Mouse (Mus musculus): ENCODE data around the gene Alg11. TPM values are rescaled to one million over a fixed set of nuclear protein-coding genes. Genes with fewer than 3 reads are reported as not detected.

Gene Alg11
- total RNA-seq (2021) = 10 to 100 TPM; 12.0 to 14.3 TPM
- long read RNA-seq, experiment 1, full-length matches to known transcripts = 5 of 7 reads
- long read RNA-seq, experiment 1, partial matches to known transcripts = 1 of 7 reads
- long read RNA-seq, experiment 1, other reads (novel, unspliced or antisense) = 1 of 7 reads
- long read RNA-seq, experiment 2, partial matches to known transcripts = 1 of 6 reads
- long read RNA-seq, experiment 2, other reads (novel, unspliced or antisense) = 5 of 6 reads

DNA sequence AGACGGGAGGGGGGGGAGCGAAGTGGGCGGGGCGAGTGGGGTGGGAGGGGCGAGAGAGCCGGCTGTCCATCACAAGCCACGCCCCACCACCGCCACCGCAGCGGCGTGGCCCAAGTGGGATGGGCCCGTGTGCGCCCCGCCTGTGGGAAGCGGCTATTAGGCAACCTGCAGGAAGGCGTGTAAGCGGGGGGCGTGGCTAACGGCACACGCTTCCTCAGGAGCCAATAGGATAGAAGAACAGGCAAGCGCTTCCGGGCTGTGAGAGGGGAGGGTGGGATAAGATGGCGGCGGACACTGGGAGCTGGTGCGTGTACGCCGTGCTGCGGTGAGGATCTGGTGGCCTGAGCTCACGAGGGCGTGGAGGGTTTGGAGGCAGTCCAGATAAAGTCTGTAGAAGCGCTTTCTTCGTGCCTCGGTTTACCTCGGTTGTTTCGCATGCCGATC, at the start of gene Alg11:
Gene Alg11 (plus strand): TSS at position 276 of the 444 bp plus-strand sequence.
- DNase-seq (ENCODE audit: low spot score in 2 of 2) = peak; percentile 85 to 95

DNA sequence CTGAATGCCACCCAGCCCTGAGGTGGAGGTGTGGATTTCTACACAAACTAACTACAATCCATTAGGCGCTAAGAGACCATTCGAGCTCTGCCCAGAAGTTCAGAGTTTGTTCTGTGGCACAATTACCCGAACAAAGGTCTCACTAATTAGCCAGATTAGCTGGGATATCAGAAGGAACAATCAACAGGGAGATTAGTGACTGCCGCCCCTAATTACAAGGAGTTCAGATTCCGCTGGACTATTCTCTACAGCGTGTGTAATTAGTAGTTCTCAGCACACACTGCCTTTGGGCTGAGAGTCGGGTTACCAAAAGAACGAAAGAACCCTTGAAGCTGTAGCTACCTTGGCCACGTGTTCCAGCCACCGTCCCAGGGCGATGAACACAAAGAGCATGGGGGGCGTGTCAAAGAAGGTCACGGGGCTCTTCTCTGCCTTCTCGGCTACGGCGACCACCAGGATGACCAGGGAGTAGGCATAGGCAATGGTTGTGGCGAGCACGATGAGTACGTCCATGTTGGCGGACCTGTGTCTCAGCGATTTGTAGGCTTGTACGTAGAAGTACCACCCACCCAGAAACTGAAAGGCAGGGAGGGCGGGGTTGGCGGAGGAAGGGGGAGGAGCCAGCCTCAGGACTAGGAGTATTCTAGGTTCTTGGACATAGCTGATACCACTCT, 47.4 kb upstream of the Alg11 start:
- no peak for DNase-seq (ENCODE audit: low spot score in 2 of 2)

DNA sequence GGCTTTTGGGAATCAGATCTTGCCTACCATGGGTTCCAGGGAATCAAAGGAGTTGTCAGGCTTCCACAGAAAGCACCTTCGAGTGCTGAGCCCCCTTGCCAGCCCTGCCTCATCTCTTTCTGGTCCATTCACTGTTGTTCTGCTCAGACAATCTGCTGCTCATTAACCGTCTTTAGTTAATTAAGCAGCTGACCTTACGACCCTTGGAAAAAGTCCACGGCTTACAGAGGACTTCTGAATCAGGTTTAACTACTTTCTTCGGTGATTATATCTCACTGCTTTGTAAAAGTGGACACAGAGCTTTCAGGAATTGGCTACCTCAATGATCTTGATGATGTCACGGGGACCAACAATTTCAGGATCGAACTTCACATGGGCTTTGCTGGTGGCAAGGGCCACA, 42.8 kb upstream of the Alg11 start:
- DNase-seq (ENCODE audit: low spot score in 2 of 2) = no peak

DNA sequence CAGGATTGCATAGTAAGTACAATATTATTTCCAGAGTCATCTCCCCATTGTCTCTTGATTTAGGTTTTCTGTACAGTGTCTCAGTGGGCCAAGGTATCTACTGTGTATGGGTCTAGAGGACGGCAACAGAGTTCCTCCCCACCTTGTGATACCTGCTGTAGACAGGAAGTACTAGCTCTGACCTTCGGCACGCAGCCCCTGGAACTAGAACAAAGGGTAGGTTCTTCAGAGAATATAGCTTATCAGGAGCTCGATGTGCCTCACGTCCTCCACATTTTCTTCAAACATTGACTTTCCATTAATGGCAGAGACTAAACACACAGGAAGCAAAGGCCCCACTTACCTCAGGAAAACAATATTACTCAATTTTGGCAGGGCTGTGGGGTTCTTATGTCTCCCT, 41.0 kb upstream of the Alg11 start:
- no peak for DNase-seq (ENCODE audit: low spot score in 2 of 2)

DNA sequence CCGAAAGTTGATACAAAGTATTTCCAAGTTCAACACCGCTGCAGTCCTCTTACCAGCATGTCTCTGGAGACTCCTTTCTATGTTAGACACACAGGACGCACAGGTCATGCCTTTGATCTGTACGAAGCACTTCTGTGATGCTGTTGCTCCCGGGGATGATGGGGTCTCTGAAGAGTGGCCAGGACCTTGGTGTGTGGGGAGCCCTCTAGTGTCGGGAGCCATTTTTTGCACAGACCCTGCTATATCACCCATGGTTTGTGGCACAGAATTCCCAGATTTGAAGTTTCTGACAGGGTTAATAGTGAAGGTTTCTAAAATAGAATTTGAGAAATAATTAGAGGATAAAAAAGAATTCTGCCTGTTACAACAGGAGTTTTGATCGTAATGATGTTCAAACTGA, 38.3 kb upstream of the Alg11 start:
- DNase-seq (ENCODE audit: low spot score in 2 of 2) = no peak

DNA sequence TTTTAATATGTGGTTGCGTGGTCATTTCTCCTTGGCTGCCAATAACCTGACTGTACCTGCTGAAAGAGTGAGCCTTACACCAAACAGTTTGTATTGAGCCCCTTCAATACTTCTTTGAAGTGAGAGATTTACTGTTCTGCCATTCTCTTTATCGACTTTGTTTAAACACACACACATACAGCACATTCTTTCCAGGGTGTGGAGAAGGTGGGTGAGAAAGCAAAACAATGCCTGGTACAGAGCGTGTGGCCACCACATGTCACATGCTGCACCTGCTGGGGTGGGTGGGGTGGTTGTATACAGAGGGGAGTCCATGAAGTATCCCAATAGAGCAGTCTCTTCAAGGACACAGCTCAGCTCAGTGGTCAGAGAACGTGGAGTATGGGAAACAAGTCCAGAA, 35.3 kb upstream of the Alg11 start:
- DNase-seq (ENCODE audit: low spot score in 2 of 2) = no peak

DNA sequence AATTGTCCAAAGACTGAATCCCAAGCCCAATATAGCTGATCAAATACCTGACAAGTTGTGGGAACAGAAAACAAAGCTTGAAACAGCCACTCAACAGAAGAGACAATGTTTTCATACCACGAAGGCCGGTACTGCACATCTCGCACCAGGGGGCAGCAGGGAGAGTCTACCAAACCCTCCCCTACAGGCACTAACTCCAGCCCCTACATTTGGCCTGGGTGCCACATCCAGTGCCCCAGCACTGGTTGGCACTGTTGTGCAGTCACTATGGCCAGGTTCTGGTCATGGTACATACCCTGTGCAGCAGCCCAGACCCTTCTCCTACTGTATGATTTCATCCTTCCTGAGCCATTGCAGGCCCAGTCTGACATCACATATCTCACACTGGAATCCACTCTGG, 31.5 kb upstream of the Alg11 start:
- DNase-seq (ENCODE audit: low spot score in 2 of 2) = no peak

DNA sequence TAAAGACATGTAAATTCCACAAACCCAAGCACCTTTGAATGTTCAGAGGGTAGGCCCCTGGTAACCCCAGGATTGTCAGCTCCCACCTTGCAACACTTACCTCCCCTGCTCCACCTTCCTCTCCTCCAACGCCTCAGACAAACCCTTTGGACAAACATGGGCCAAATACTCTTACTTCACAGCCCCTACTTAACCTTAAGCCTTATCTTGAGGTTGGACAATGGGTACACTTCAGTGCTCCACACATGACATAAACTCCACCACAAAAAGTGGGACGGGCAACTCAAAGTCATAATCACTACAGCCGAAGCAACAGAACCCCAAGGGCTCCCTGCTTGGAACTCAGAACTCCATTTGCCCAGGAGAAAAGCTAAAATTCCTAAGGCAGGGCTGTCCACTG, 29.5 kb upstream of the Alg11 start:
- no peak for DNase-seq (ENCODE audit: low spot score in 2 of 2)

DNA sequence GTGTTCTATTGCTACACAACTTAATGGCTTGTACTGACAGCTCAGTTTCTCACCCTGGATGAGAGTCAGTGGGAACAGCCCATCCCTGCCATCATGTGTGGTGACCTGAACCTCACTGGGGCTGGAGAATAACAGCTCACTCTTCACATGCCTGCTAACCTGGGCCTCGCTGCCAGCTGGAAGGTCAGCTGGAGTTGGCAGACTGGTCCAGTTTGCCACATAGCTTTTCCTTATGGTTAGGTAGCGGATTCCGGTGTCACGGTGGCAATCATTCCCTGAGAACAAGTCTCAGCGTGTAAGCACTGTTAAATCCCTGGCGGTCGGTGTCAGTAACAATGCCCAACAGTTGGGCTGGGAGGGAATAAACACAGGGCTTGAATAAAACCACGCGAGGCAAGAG, 24.4 kb upstream of the Alg11 start:
- no peak for DNase-seq (ENCODE audit: low spot score in 2 of 2)

DNA sequence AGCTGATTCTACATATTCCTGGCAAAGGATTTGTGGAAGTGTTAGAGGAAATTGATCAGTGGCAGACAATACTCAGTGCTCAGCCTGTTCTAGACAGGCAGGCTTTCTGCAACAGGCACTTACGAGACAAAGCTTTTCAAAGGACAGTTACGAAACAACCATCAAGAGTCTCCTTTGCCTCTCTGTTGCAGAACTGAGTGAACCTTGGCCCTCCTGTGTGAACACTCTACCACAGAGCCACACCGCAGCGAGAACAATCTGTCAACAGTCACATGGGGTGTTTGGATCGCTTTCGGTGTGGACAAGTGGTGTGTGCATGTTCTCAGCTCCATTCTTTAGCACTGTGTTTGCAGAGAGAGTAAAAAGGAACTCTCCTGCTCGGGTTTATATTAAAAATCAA, 23.5 kb upstream of the Alg11 start:
- DNase-seq (ENCODE audit: low spot score in 2 of 2) = no peak

DNA sequence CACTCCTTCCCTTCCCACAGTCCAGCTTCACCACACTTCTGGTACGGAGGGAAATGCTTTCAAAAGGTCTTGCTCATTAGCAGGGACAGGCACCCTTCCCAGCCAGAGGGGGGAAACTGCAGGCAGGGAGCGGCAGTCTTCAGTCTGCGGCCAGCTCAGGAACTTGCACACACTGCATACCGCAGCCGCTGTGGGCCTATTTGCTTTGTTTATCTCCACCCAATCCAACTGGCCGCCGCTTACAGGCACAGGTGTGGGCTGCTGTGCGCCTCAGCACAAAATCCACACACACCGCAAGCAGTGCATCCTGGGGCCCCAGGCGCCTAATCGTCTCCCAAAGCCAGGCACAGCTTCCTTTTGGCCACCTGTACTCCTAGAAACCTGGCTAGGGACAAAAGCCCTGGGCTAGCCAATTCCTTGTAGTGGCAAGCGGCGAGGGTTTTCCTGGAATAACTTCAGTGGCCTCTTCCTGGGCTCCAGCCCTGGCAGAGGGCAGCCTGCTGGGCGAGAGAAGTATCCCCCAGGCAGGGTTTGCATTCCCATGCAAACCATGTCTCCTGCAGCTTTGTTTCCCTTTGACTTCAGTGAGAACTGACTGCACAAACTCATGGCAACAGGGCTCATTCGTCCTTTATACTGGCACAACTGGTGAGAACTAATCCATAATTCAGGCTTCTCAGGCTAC, 20.9 kb upstream of the Alg11 start:
- DNase-seq (ENCODE audit: low spot score in 2 of 2) = no peak

DNA sequence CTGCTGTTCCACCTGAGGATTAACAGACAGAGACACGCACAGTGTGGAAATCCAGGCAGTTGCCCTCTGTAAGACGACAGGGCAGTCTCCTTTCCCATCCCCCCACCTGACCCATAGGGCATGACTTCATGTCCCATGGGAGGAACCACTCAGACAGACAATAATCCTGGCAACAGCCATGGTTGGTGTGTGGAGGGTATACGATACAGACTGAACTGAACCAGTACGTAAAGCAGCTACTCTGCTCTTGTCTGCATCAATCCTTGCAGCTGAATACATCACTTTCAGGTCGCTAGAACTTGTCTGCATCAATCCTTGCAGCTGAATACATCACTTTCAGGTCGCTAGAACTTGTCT, 20.4 kb upstream of the Alg11 start:
- DNase-seq (ENCODE audit: low spot score in 2 of 2) = no peak

DNA sequence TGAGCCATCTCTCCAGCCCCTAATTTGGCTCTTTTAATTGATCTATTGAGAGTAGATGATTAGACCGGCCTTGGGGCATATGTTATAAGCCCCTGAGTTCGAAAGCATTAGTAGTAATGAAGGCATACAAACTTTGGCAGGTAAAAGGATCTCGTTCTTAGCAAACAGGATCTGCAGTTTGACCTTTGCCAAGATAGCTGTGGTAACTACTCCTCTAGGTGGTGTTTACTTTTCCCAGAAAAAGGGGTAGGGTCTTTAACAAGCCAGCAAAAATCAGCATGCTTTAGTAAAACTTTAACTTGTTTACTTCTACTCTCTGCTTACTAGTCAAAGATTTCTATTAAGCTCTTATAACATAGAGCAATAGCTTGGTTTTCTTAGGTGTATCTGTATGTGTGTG, 18.0 kb upstream of the Alg11 start:
- no peak for DNase-seq (ENCODE audit: low spot score in 2 of 2)

DNA sequence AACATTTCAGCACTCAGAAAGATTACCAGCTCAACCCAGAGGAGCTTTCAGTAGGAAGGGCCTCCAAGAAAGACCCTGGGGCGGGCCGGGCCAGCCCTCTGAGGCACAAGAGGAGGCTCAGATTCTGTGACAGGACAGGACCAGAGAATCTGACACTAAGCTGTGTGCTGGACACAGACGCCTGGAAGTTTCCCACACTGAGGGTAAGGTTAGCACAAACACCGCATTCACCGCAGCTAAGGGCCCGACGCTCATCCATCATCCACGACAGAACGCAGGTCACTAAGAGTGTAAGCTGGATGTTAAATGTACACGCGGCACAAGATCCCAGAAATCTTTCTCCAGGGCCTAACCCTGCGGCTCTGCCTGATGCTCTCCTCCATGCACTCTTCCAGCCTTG, 16.8 kb upstream of the Alg11 start:
- no peak for DNase-seq (ENCODE audit: low spot score in 2 of 2)

DNA sequence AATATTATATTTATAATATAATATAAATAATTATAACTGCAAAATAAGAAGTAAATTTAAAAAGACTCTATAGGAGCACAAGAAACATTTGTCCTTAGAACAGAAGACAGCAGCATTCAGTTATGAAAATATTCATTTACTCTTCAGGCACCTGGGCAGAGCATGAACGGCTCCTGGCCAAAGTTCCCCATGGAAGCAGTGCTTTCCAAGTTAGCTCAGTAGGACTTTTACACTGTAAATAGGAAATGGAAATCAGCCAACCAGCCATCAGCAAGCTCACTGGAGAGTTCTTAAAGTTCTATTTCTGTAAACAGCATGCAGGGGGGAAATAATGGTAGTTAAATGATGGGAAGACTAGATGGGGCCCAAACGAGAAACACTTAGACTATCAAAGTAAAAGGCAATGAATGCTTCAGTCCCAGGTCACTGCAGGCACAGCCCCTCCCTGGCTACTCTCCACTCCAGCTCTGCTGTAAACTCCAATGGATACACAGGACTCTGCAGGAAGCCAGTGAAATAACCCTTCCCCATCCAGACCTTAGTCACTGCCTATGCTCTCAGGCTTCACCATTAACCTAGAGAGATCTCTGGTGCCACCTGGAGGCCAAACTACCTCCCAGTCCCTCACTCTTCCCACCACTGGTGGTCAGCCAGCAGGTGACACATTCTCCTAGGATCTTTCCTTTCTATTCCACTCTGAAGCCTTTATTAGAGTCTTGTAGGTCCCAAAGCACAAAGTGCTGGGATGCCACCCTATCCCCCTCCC, 12.6 kb upstream of the Alg11 start:
- peak in 1 of 2 experiments; percentile 28 for DNase-seq (ENCODE audit: low spot score in 2 of 2)

DNA sequence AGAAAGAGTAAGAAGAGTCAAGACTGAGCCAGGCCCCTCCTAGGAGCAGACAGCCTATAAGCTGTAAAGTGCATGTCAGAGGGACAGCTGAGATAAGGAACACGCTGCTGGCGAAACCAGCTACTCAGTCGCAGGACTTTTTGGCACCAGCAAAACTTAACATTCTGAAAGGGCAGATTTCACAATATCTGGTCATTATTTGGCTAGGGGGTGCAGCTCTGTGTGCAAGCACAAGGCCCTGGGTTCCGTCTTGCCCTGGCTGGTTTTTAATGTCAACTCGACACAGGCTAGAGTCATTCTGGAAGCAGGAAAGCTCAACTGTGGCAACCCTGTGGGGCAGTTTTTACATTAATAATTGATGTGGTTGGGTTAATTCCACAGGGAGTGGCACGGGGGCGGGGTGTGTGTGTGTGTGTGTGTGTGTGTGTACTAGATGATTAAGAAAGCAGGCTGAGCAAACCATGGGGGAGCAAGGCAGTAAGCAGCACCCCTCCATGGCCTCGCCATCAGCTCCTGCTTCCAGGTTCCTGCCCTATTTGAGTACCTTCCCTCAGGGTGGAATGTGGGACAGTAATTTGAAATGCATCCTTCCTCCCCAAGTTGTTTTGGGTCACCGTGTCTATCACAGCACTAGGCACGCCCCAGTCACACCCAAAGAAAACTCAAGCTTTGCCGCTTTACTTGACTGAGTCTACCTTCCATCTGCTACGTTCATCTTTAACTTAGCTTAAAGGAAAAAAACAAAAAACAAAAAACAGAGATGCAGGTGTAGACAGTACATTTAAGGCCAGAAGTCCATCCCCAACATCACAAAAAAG, 5.6 kb upstream of the Alg11 start:
- no peak for DNase-seq (ENCODE audit: low spot score in 2 of 2)

DNA sequence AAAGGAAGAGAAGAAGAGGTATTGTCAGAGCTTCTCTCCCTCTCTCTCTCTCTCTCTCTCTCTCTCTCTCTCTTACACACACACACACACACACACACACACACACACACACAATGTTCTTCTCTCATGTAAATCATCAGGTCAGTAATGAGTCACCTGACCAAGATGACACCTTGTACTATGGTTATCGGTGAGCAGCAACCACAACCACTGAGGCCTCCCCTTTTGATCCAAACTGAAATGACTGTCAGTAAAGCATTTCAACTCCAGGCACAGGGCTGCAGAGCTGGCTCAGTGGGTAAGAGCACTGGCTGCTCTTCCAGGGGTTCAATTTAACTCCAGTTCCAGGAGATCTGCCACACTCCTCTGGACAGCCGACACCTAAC, 5.0 kb upstream of the Alg11 start:
- no peak for DNase-seq (ENCODE audit: low spot score in 2 of 2)

DNA sequence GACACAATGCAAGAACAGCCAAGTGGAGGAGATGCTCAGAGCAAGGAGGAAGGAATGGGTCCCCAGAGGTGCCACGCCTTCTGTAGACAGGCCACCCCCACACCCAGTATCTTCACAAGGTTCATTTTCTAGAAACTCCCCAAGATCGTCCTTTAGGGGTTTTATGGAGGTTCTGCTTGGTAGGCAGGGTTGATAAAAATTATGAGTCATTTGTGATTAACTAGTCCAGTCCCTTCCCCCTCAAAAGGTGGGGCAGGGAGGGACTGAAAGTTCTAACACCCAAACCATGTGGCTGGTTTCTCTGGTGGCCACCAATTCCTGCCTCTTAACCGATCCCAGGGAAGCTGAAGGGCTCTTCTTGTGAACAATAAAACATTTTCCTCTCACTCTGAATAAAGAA, 3.7 kb upstream of the Alg11 start:
- DNase-seq (ENCODE audit: low spot score in 2 of 2) = no peak

DNA sequence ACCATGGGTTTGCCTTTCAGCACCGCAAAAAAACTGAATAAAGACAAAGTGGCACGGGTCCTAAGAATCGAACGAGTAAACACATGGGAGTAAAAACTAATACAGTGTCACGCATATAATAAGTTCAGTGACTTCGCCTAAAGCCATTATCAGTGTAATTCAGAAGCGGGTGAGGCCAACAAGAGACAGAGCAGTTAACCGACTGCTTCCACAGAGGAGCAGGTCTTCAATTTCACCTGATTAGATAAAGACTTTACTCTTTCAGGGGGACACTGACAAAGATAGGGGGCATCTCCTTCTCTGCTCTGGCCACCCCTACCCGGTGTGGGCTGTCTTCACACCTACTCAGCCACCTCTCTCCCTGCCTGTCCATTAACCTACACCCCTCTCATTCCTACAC, 2.2 kb upstream of the Alg11 start:
- DNase-seq (ENCODE audit: low spot score in 2 of 2) = no peak

DNA sequence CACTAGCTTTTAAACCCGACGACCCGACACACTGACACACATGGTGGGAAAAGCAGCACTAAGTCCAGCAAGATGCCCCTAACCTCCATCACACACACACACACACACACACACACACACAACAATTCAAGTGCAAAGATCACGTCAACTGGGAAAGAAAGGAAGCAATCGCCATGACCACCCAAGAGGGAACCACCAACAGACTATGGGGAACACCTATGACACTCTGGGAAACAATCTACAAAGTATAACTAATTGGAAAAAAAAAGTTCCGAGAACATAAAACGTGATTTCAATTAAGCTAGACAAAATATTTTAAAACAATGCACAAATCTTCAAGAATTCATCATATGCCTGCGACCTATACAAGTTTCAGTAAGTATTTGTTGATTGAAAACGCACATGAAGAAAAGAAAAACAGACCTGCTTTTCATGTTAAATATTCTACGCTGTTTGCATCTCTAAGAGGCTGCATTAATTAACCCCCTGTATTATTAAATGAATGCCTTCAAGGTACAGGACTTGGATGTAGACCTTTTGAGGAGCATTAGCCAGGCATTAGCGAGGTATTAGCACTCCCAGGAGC, 1.3 kb upstream of the Alg11 start:
- no peak for DNase-seq (ENCODE audit: low spot score in 2 of 2)

Data from gastrocnemius, postnatal 4 days (tissue).